Mouse (Mus musculus) stomach, embryonic 14.5 days (tissue): ENCODE data around the gene Myh7. TPM values are rescaled to one million over a fixed set of nuclear protein-coding genes. Genes with fewer than 3 reads are reported as not detected.
"Not testable (repeated sequence)": the region's sequence is repeated elsewhere in the genome, so short reads cannot be mapped to it uniquely, and the experiment has no call there.

Source experiments
- ATAC-seq: fragments of 200-750 bp; cut with Nextera tagmentation; 2 replicates; pipeline ENCODE4 v1.8.0; 2017; ENCODE audit warnings: low read depth, moderate TSS enrichment; ENCODE audit not compliant: insufficient number of reproducible peaks, insufficient read depth, low FRiP score
- H3K27ac ChIP-seq: fragments of 300-500 bp; sonication (generic); 2 replicates; pipeline ENCODE4 v1.5.1; 2014; ENCODE audit warnings: mild to moderate bottlenecking, low read length, moderate library complexity, mixed read lengths
- H3K27me3 ChIP-seq: fragments of 300-500 bp; sonication (generic); 2 replicates; pipeline ENCODE4 v1.6.1; 2014; ENCODE audit warnings: low read length, control low read depth, mixed read lengths; ENCODE audit not compliant: control insufficient read depth, insufficient read depth
- H3K36me3 ChIP-seq: fragments of 300-500 bp; sonication (generic); 2 replicates; pipeline ENCODE4 v1.6.1; 2014; ENCODE audit warnings: mild to moderate bottlenecking, control low read depth, low read length, moderate library complexity, mixed read lengths; ENCODE audit not compliant: control insufficient read depth, insufficient read depth
- H3K4me1 ChIP-seq: fragments of 300-500 bp; sonication (generic); 2 replicates; pipeline ENCODE4 v1.6.1; 2014; ENCODE audit warnings: low read length, control low read depth, mixed read lengths; ENCODE audit not compliant: control insufficient read depth, insufficient read depth
- H3K4me2 ChIP-seq: fragments of 300-500 bp; sonication (generic); replicated peaks from 2 replicates; pipeline ENCODE4 v1.6.1; 2014; ENCODE audit warnings: low read depth, low read length, control low read depth
- H3K4me3 ChIP-seq: fragments of 300-500 bp; sonication (generic); 2 replicates; pipeline ENCODE4 v1.5.1; 2014; ENCODE audit warnings: low read depth, low read length, control low read depth
- H3K9ac ChIP-seq: fragments of 300-500 bp; sonication (generic); replicated peaks from 2 replicates; pipeline ENCODE4 v1.6.1; 2014; ENCODE audit warnings: low read depth, mild to moderate bottlenecking, control low read depth, low read length, moderate library complexity, mixed read lengths
- H3K9me3 ChIP-seq: fragments of 300-500 bp; sonication (generic); 2 replicates; pipeline ENCODE4 v1.6.1; 2016; ENCODE audit warnings: low read depth, low read length, control low read depth; ENCODE audit not compliant: control insufficient read depth
- WGBS: fragments of 180-500 bp; shearing (Covaris S2); extraction: QIAGEN DNeasy Blood & Tissue Kit; methylation state at CpG from one replicate; pipeline ENCODE4 v1.1.7; 2014; 5-methylcytosine and 5-hydroxymethylcytosine counted together
- polyA plus RNA-seq: library from polyadenylated mRNA; unstranded; fragments of >200 nt; fragmentation: Nextera tagmentation; extraction: Ambion mirVana; gene quantifications from 2 replicates; pipeline ENCODE4 v1.2.1, GENCODE M21; 2014

Myh7 gene
- polyA plus RNA-seq, 1 experiment from 2014 or later, result 5.9 TPM

DNA sequence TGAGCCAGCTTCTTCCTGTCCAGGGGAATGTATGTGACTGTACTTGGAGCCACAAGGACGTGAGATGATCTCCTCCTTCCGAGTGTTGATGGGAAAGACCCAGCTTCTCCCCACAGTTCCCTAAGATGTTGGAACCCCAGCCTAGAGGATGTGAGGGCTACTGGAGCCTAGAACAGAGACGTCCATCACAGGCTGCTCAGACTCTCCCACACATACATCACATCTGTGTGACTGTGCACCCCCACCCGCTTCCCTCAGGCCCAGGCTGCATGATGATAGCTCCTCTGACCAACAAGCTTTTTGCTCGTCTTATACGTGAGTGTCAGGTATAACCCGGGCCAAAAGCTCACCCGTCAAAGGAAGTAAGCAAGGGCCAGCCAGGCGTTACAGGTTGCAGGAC, 45.6 kb downstream of the Myh7 start:
- Histone ChIP-seq H3K27me3 (no peaks in the 10 kb centered on the region), H3K4me1 (no peaks in the 10 kb centered on the region), H3K9me3 (no peaks in the 10 kb centered on the region), H3K27ac (no peak overlapping the region), H3K9ac (no peak overlapping the region), H3K36me3 (no peaks in the 10 kb centered on the region), H3K4me2 (no peak overlapping the region), H3K4me3 (no peak overlapping the region)
- ATAC-seq, result no peak
- 86% methylated on average over 9 of the region's 9 CpGs for WGBS

DNA sequence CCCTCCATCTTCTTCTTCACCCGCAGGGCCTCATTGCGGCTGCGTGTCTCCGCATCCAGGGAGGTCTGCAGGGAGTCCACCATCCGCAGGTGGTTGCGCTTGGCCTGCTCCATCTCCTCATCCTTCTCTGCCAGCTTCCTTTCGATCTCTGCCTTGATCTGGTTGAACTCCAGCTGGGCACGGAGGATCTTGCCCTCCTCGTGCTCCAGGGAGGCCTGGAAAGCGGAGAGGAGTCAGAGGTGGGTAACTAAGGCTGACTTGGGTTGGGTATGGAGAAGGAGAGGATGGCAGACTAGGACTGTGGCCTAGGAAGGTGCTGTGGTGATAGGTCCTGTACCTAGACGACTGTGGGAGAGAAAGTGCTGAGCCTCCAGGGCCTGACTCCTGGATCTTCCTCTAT, 47.4 kb downstream of the Myh7 start:
- H3K9ac ChIP-seq, H3K4me2 ChIP-seq, ATAC-seq, H3K36me3 ChIP-seq, H3K27me3 ChIP-seq, H3K4me1 ChIP-seq, H3K9me3 ChIP-seq, H3K27ac ChIP-seq, H3K4me3 ChIP-seq: not testable (repeated sequence)
- 81% methylated on average over 8 of the region's 11 CpGs for WGBS

GRCm38 (mm10) chr14:54945975-54946704, 48.3 kb downstream of the Myh7 start:
- Histone ChIP-seq H3K9ac (no peak overlapping the region), H3K36me3 (no peaks in the 10 kb centered on the region), H3K4me3 (no peak overlapping the region), H3K9me3 (no peaks in the 10 kb centered on the region), H3K4me1 (no peaks in the 10 kb centered on the region), H3K4me2 (no peak overlapping the region), H3K27me3 (no peaks in the 10 kb centered on the region), H3K27ac (no peak overlapping the region)
- WGBS, result 78% methylated on average over 19 of the region's 19 CpGs
- no peak for ATAC-seq

- WGBS, result 60% methylated on average over 2 of the region's 2 CpGs
- no peak overlapping the region for H3K27ac ChIP-seq
- no peak overlapping the region for H3K4me3 ChIP-seq
- no peaks in the 10 kb centered on the region for H3K36me3 ChIP-seq
- ATAC-seq, result no peak
- no peaks in the 10 kb centered on the region for H3K9me3 ChIP-seq
- no peak overlapping the region for H3K4me2 ChIP-seq
- no peaks in the 10 kb centered on the region for H3K27me3 ChIP-seq
- no peaks in the 10 kb centered on the region for H3K4me1 ChIP-seq
- no peak overlapping the region for H3K9ac ChIP-seq
Measured at GRCm38 (mm10) chr14:54944939-54945338, 49.5 kb downstream of the Myh7 start.

DNA sequence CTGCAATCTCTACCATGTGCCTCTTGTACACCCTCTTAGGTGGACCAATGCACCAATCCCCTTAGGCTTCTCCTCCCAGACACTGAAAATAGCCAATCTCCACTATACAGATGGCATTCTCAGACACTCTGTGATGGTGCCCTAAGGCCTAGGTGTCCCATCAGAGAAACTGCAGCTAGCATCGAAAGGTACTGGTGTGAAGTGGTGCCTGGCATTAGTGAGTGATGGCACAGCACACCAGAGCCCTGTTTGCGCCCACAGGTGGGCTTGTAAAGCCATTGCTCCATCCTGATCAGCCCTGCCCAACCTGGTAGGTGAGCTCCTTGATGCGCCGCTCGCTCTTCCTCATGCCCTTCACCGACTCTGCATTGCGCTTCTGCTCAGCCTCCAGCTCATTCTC, 50.5 kb downstream of the Myh7 start:
- Histone ChIP-seq H3K9ac (no peak overlapping the region), H3K9me3 (no peaks in the 10 kb centered on the region), H3K27me3 (no peaks in the 10 kb centered on the region), H3K36me3 (no peaks in the 10 kb centered on the region), H3K4me2 (no peak overlapping the region), H3K27ac (no peak overlapping the region), H3K4me1 (no peaks in the 10 kb centered on the region), H3K4me3 (no peak overlapping the region)
- WGBS, result 97% methylated on average over 7 of the region's 7 CpGs
- no peak for ATAC-seq

- ATAC-seq, result no peak
- Histone ChIP-seq H3K4me3 (no peak overlapping the region), H3K27ac (no peak overlapping the region), H3K27me3 (no peaks in the 10 kb centered on the region), H3K9me3 (no peaks in the 10 kb centered on the region), H3K9ac (no peak overlapping the region), H3K36me3 (no peaks in the 10 kb centered on the region), H3K4me2 (no peak overlapping the region), H3K4me1 (no peaks in the 10 kb centered on the region)
- 83% methylated on average over 8 of the region's 8 CpGs for WGBS
Measured at GRCm38 (mm10) chr14:54942479-54942878, 51.9 kb downstream of the Myh7 start.

- ATAC-seq, result no peak
- no peak overlapping the region for H3K4me2 ChIP-seq
- no peaks in the 10 kb centered on the region for H3K9me3 ChIP-seq
- no peaks in the 10 kb centered on the region for H3K27me3 ChIP-seq
- no peak overlapping the region for H3K4me3 ChIP-seq
- H3K9ac ChIP-seq, result no peak overlapping the region
- WGBS, result 59% methylated on average over 13 of the region's 13 CpGs
- H3K27ac ChIP-seq, result no peak overlapping the region
- H3K36me3 ChIP-seq, result no peaks in the 10 kb centered on the region
- no peaks in the 10 kb centered on the region for H3K4me1 ChIP-seq
Measured at GRCm38 (mm10) chr14:54941024-54941978, 53.1 kb downstream of the Myh7 start.

DNA sequence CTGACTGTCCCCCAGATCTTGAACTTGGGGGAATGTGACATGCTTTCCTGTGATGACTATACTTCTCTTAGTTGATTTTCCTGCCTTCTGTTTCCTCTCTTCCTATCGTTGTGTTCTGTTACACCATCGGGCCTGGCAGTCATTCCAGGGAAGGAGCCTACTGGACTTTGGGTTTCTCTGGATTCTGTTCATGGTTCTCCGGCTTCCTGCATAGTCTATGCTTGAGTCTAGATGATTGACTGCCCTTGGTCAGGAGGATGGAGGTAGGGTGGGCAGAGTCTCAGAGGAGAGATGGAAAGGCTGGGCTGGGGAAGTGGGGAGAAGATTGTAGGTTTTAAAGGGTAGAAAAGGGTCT, 54.3 kb downstream of the Myh7 start:
- H3K4me3 ChIP-seq, result no peak overlapping the region
- no peak overlapping the region for H3K9ac ChIP-seq
- H3K27me3 ChIP-seq, result no peaks in the 10 kb centered on the region
- no peaks in the 10 kb centered on the region for H3K9me3 ChIP-seq
- H3K4me1 ChIP-seq, result no peaks in the 10 kb centered on the region
- WGBS, result 66% methylated on average over 3 of the region's 3 CpGs
- H3K36me3 ChIP-seq, result no peaks in the 10 kb centered on the region
- no peak overlapping the region for H3K27ac ChIP-seq
- no peak overlapping the region for H3K4me2 ChIP-seq
- no peak for ATAC-seq
